Mouse (Mus musculus) retina, adult 2 months (tissue): ENCODE data around the gene Arhgap21.

Experiments
- DNase-seq: peaks from one replicate; pipeline ENCODE4 v3.0.0-alpha.2; 2012; ENCODE audit warnings: low read depth, low spot score

The Arhgap21 gene

GRCm38 (mm10) chr2:20968441-20969200 lies at the start of gene Arhgap21:
TSS of gene Arhgap21 (minus strand) at chr2:20968881.
- DNase-seq: no peak

GRCm38 (mm10) chr2:21016589-21016988 lies 47.9 kb upstream of the Arhgap21 start:
- no peak for DNase-seq

- DNase-seq: no peak
Measured at GRCm38 (mm10) chr2:21010806-21011397, 42.2 kb upstream of the Arhgap21 start.

GRCm38 (mm10) chr2:21010219-21010618 lies 41.5 kb upstream of the Arhgap21 start:
- DNase-seq: no peak

GRCm38 (mm10) chr2:21009258-21010140 lies 40.8 kb upstream of the Arhgap21 start:
- no peak for DNase-seq

- DNase-seq: peak; percentile 3
Measured at GRCm38 (mm10) chr2:21002538-21002937, 33.9 kb upstream of the Arhgap21 start.

GRCm38 (mm10) chr2:21001156-21001555 lies 32.5 kb upstream of the Arhgap21 start:
- no peak for DNase-seq

- DNase-seq: no peak
Measured at GRCm38 (mm10) chr2:20995547-20995946, 26.9 kb upstream of the Arhgap21 start.

GRCm38 (mm10) chr2:20991508-20991907 lies 22.8 kb upstream of the Arhgap21 start:
- no peak for DNase-seq

- no peak for DNase-seq
Measured at GRCm38 (mm10) chr2:20990907-20991306, 22.2 kb upstream of the Arhgap21 start.

GRCm38 (mm10) chr2:20990056-20990455 lies 21.4 kb upstream of the Arhgap21 start:
- DNase-seq: no peak

- DNase-seq: no peak
Measured at GRCm38 (mm10) chr2:20987822-20988221, 19.1 kb upstream of the Arhgap21 start.

- no peak for DNase-seq
Measured at GRCm38 (mm10) chr2:20978726-20979125, 10.0 kb upstream of the Arhgap21 start.

- no peak for DNase-seq
Measured at GRCm38 (mm10) chr2:20977051-20977450, 8.4 kb upstream of the Arhgap21 start.

GRCm38 (mm10) chr2:20973513-20973912 lies 4.8 kb upstream of the Arhgap21 start:
- DNase-seq: no peak

GRCm38 (mm10) chr2:20972180-20972579 lies 3.5 kb upstream of the Arhgap21 start:
- DNase-seq: no peak

GRCm38 (mm10) chr2:20971628-20972027 lies 2.9 kb upstream of the Arhgap21 start:
- no peak for DNase-seq

- peak; percentile 92 for DNase-seq
Measured at GRCm38 (mm10) chr2:20969201-20970200, 820 bp upstream of the Arhgap21 start.

GRCm38 (mm10) chr2:20967646-20968351 lies 882 bp downstream of the Arhgap21 start:
- DNase-seq: no peak

- no peak for DNase-seq
Measured at GRCm38 (mm10) chr2:20967101-20967645, 1.5 kb downstream of the Arhgap21 start.
